Mouse (Mus musculus): Measurements from ENCODE around the gene Vav2.

DNA sequence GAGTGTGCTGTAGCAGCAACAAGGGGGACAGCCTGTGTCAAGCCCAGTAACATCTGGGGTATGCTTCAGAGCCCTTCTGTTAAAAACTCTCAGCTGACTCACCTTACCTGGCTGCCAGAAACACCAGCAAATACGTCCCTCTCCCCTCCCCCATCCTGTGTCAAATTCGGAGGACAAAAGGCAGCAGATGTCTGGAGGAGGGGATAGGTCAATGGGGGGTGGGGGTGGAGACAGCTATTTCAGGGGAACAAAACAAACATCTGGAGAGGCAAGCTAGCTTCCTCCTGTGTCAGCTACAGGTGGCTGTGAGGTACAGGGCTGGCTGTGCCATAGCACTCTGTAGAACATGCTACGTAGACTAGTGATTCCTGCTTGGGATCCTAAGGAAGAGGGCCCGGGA is 49.0 kb downstream of the Vav2 start:
- TF ChIP-seq CTCF (conservative IDR thresholded peaks at IDR 0.05; ENCODE audit: low read length) (no peak), POU5F1 (IDR thresholded peaks at IDR 0.05; ENCODE audit: borderline replicate concordance, low read length) (no peak), NANOG (IDR thresholded peaks at IDR 0.05; ENCODE audit: borderline replicate concordance, low read length) (no peak)
